In the genomic region with DNA sequence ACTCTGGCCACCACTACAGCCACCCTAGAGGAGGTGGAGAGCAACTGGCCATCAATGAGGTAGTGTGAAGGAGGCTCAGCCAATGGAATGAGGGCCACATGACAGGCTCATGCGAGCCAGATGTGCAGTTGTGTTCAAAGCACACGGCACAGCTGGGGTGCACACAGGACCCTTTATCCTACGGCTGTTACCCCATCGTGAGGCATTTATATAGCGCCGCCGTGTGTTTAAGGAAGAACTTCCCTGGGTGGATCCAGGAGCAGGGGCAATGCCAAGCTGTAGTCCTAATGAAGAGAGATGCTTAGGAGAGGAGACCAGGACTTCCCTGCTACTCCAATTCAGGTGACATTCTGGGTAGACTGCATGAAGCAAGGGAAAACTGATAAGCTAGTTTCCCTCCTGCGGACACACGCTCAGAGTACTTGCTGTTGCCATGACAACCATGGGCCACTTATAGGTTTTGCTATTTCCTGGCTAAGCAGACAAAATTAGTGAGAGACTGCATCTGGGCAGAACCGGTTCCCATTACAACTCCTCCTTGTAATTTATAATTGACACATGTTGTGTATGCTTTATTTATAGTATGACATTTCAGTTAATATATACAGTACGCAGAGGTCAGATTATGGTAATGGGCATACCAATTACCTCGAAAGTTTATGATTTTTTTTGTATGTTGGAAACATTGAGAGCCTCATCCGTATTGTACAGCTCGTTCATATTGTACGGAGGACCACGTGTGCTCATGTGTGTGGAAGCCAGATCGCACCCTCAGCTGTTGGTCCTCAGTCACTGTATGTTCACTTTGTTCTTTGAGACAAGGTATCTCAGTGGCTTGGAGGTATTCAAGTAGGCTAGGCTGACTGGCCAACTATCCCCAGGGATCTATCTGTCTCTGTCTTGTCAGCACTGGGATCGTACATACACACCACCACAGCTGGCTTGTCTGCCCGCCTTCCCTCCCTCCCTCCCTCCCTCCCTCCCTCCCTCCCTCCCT, we compare ENCODE assay signal across 12 mouse cellular contexts. TPM values are rescaled to one million over a fixed set of nuclear protein-coding genes. Genes with fewer than 3 reads are reported as not detected.
DNase-seq lines count a peak whose midpoint lies in the region; ATAC-seq and TF ChIP-seq lines count a peak whose summit lies in the region.
"Had no signal": no experiment of that assay in that cellular context is flagged by ENCODE, and none has a peak within 500 bp of the region (broad histone marks: within the 10 kb centered on the region; RNA-seq: fewer than 3 reads in every experiment).

No protein-coding gene starts in this region.

- TF ChIP-seq POLR2A in heart, adult 2 months (IDR thresholded peaks at IDR 0.05; ENCODE audit: insufficient read depth, low read depth, low read length): no peak

- WGBS in kidney, embryonic 16.5 days: 71% methylated on average over 19 of the region's 19 CpGs
- 71% methylated on average over 19 of the region's 19 CpGs for WGBS in forebrain, embryonic 15.5 days
- 61% methylated on average over 19 of the region's 19 CpGs for WGBS in midbrain, embryonic 16.5 days
- 69% methylated on average over 19 of the region's 19 CpGs for WGBS in heart, adult 2 months
- 67% methylated on average over 19 of the region's 19 CpGs for WGBS in heart, embryonic 12.5 days

- no peaks in the 10 kb centered on the region for H3K4me1 ChIP-seq in kidney, embryonic 16.5 days (ENCODE audit: insufficient read depth, low read length)
- no peaks in the 10 kb centered on the region; the same call in 1 of the 2 replicates for H3K4me1 ChIP-seq in forebrain, embryonic 15.5 days
- H3K4me1 ChIP-seq in midbrain, embryonic 16.5 days (ENCODE audit: control insufficient read depth, insufficient read depth, low read length): peaks cover 7% of the 10 kb centered on the region
- no peaks in the 10 kb centered on the region for H3K4me1 ChIP-seq in heart, adult 2 months (ENCODE audit: control insufficient read depth, insufficient read depth, low read length)
- peaks cover 7% of the 10 kb centered on the region for H3K4me1 ChIP-seq in heart, embryonic 12.5 days (replicated peaks)

- no peak for TF ChIP-seq EP300 in heart, adult 2 months (IDR thresholded peaks at IDR 0.05; ENCODE audit: insufficient read depth, low read depth, low read length)

- H3K79me2 ChIP-seq in heart, adult 2 months (replicated peaks; ENCODE audit: control insufficient read depth, insufficient read depth, low read length): no peaks in the 10 kb centered on the region

- DNase-seq in kidney, postnatal 4 days: no peak
- peak; percentile 87 for DNase-seq in brain, adult 2 months (ENCODE audit: low read depth, low spot score)
- no peak for DNase-seq in spleen, adult 12 weeks (ENCODE audit: low spot score)
- no peak for DNase-seq in heart, adult 2 months
- DNase-seq: kidney, adult 11 months; retina, postnatal 1 day had no signal

- intact Hi-C loops in heart, adult 2 months (cut with DNase I): no loop called here

- H3K27me3 ChIP-seq in kidney, embryonic 16.5 days (ENCODE audit: insufficient read depth, low read length): no peaks in the 10 kb centered on the region
- no peaks in the 10 kb centered on the region for H3K27me3 ChIP-seq in forebrain, embryonic 15.5 days
- H3K27me3 ChIP-seq in midbrain, embryonic 16.5 days (ENCODE audit: control insufficient read depth, insufficient read depth, low read depth, low read length): no peaks in the 10 kb centered on the region
- no peaks in the 10 kb centered on the region for H3K27me3 ChIP-seq in heart, adult 2 months (ENCODE audit: control insufficient read depth, insufficient read depth, low read length)
- no peaks in the 10 kb centered on the region for H3K27me3 ChIP-seq in heart, embryonic 12.5 days (replicated peaks)
- H3K27me3 ChIP-seq: embryonic facial prominence, embryonic 13.5 days had no signal

- no peaks in the 10 kb centered on the region for H3K36me3 ChIP-seq in kidney, embryonic 16.5 days (ENCODE audit: insufficient read depth, low read length)
- H3K36me3 ChIP-seq in forebrain, embryonic 15.5 days: no peaks in the 10 kb centered on the region
- no peaks in the 10 kb centered on the region for H3K36me3 ChIP-seq in midbrain, embryonic 16.5 days (ENCODE audit: control insufficient read depth, insufficient read depth, low read length)
- H3K36me3 ChIP-seq in heart, adult 2 months (ENCODE audit: control insufficient read depth, insufficient read depth, low read length): no peaks in the 10 kb centered on the region
- H3K36me3 ChIP-seq in heart, embryonic 12.5 days: no peaks in the 10 kb centered on the region
- H3K36me3 ChIP-seq: embryonic facial prominence, embryonic 13.5 days had no signal

- no peak overlapping the region for H3K27ac ChIP-seq in kidney, embryonic 16.5 days (ENCODE audit: low read length)
- H3K27ac ChIP-seq in forebrain, embryonic 15.5 days (replicated peaks): peak overlapping the region; percentile 38; the same call in 1 of the 2 replicates
- H3K27ac ChIP-seq in midbrain, embryonic 16.5 days (ENCODE audit: low read length): peak overlapping the region; percentile 75
- H3K27ac ChIP-seq in heart, adult 2 months: no peak overlapping the region
- no peak overlapping the region for H3K27ac ChIP-seq in heart, embryonic 12.5 days (ENCODE audit: poor library complexity, severe bottlenecking)
- H3K27ac ChIP-seq: embryonic facial prominence, embryonic 13.5 days had no signal

- H3K9ac ChIP-seq in kidney, embryonic 16.5 days (replicated peaks; ENCODE audit: low read length): no peak overlapping the region
- H3K9ac ChIP-seq in forebrain, embryonic 15.5 days (replicated peaks): no peak overlapping the region
- H3K9ac ChIP-seq in midbrain, embryonic 16.5 days (ENCODE audit: low read depth, low read length): no peak overlapping the region
- no peak overlapping the region for H3K9ac ChIP-seq in heart, adult 2 months (ENCODE audit: low read depth, low read length)
- no peak overlapping the region for H3K9ac ChIP-seq in heart, embryonic 12.5 days
- H3K9ac ChIP-seq: embryonic facial prominence, embryonic 13.5 days had no signal

- no peaks in the 10 kb centered on the region for H3K9me3 ChIP-seq in kidney, embryonic 16.5 days (ENCODE audit: low read length)
- no peaks in the 10 kb centered on the region for H3K9me3 ChIP-seq in forebrain, embryonic 15.5 days
- H3K9me3 ChIP-seq in midbrain, embryonic 16.5 days (replicated peaks; ENCODE audit: control insufficient read depth, low read length, poor library complexity, severe bottlenecking): no peaks in the 10 kb centered on the region
- H3K9me3 ChIP-seq in heart, embryonic 12.5 days (replicated peaks): no peaks in the 10 kb centered on the region
- H3K9me3 ChIP-seq: embryonic facial prominence, embryonic 13.5 days had no signal

- 0 out of 2 replicates have a peak, but pooled peaks have one; percentile 31 for ATAC-seq in kidney, embryonic 16.5 days (ENCODE audit: low FRiP score, low TSS enrichment)
- ATAC-seq in forebrain, embryonic 15.5 days (replicated peaks): peak; percentile 78
- ATAC-seq in midbrain, embryonic 16.5 days: peak; percentile 83
- ATAC-seq in heart, embryonic 12.5 days (ENCODE audit: insufficient number of reproducible peaks, low FRiP score): no peak

- H3K4me3 ChIP-seq in kidney, embryonic 16.5 days (ENCODE audit: low read length): no peak overlapping the region
- H3K4me3 ChIP-seq in forebrain, embryonic 15.5 days: no peak overlapping the region
- no peak overlapping the region for H3K4me3 ChIP-seq in midbrain, embryonic 16.5 days (ENCODE audit: low read depth, low read length)
- no peak overlapping the region for H3K4me3 ChIP-seq in heart, adult 2 months
- H3K4me3 ChIP-seq in heart, embryonic 12.5 days: no peak overlapping the region
- H3K4me3 ChIP-seq: embryonic facial prominence, embryonic 13.5 days; megakaryocyte, embryonic 14.5 days had no signal

- no peak overlapping the region for H3K4me2 ChIP-seq in kidney, embryonic 16.5 days (replicated peaks; ENCODE audit: low read depth, low read length)
- H3K4me2 ChIP-seq in forebrain, embryonic 15.5 days (replicated peaks): no peak overlapping the region
- no peak overlapping the region for H3K4me2 ChIP-seq in midbrain, embryonic 16.5 days (ENCODE audit: low read length)
- H3K4me2 ChIP-seq in heart, embryonic 12.5 days: no peak overlapping the region
- H3K4me2 ChIP-seq: embryonic facial prominence, embryonic 13.5 days had no signal

- TF ChIP-seq CTCF in heart, adult 2 months (IDR thresholded peaks at IDR 0.05): no peak

RNA-seq across cellular contexts. Expression of a gene that starts 49.3 kb away (rescaled TPM):
- 69.1 and 83.2 TPM in 2 replicates for polyA plus RNA-seq in kidney, embryonic 16.5 days (2015; fragmentation: Nextera tagmentation; extraction: Ambion mirVana)
- polyA plus RNA-seq in forebrain, embryonic 15.5 days (2015; fragmentation: Nextera tagmentation; extraction: Ambion mirVana): 169 and 171 TPM in 2 replicates
- 131 and 139 TPM in 2 replicates for polyA plus RNA-seq in midbrain, embryonic 16.5 days (2015; fragmentation: Nextera tagmentation; extraction: Ambion mirVana)
- 10 to 100 TPM; 47.6 to 50.6 TPM for total RNA-seq in heart, adult 2 months (2021)
- 148 and 155 TPM in 2 replicates for polyA plus RNA-seq in heart, adult 2 months (2012; rRNA removed)
- polyA plus RNA-seq in heart, embryonic 12.5 days (2016; fragmentation: Nextera tagmentation; extraction: Ambion mirVana): 65.7 and 69.2 TPM in 2 replicates

RNA-seq across cellular contexts. Expression of a gene that starts 56.2 kb away (rescaled TPM):
- 53.2 and 58.0 TPM in 2 replicates for polyA plus RNA-seq in kidney, embryonic 16.5 days (2015; fragmentation: Nextera tagmentation; extraction: Ambion mirVana)
- 64.2 and 71.8 TPM in 2 replicates for polyA plus RNA-seq in forebrain, embryonic 15.5 days (2015; fragmentation: Nextera tagmentation; extraction: Ambion mirVana)
- polyA plus RNA-seq in midbrain, embryonic 16.5 days (2015; fragmentation: Nextera tagmentation; extraction: Ambion mirVana): 76.8 and 83.5 TPM in 2 replicates
- total RNA-seq in heart, adult 2 months (2021): 100 to 1,000 TPM; 102 to 117 TPM
- 72.7 and 108 TPM in 2 replicates for polyA plus RNA-seq in heart, adult 2 months (2012; rRNA removed)
- 64.2 and 67.3 TPM in 2 replicates for polyA plus RNA-seq in heart, embryonic 12.5 days (2016; fragmentation: Nextera tagmentation; extraction: Ambion mirVana)

Comparison
In these comparisons a context has a peak if more than half of its experiments do, and no peak if none do; other contexts are left out.
1. H3K27ac ChIP-seq: peak in forebrain, embryonic 15.5 days (single experiment) and midbrain, embryonic 16.5 days (single experiment); none in kidney, embryonic 16.5 days (single experiment), heart, adult 2 months (single experiment) and heart, embryonic 12.5 days (single experiment).